Mouse (Mus musculus) brain, embryonic 14.5 days (tissue): Measurements from ENCODE around the gene Fmn2. TPM values are rescaled to one million over a fixed set of nuclear protein-coding genes. Genes with fewer than 3 reads are reported as not detected.
A peak's percentile ranks its signal among the peaks of the same experiment; 100 is the strongest.

Experiments
- DNase-seq: peaks from one replicate; pipeline ENCODE4 v3.0.0-alpha.2; 2011; ENCODE audit warnings: low read depth
- CTCF ChIP-seq: fragments of 200-500 bp; IDR thresholded peaks from 2 replicates; pipeline ENCODE4 v1.5.1; 2012; ENCODE audit warnings: inconsistent platforms, mild to moderate bottlenecking, moderate library complexity, borderline replicate concordance; ENCODE audit not compliant: insufficient read depth, insufficient read length; ENCODE audit errors: extremely low read depth
- POLR2A ChIP-seq: fragments of 200-500 bp; IDR thresholded peaks from 2 replicates; pipeline ENCODE4 v1.6.1; 2012; ENCODE audit warnings: mild to moderate bottlenecking, inconsistent platforms, borderline replicate concordance; ENCODE audit not compliant: poor library complexity, insufficient read depth, insufficient read length, severe bottlenecking; ENCODE audit errors: extremely low read depth
- polyA plus RNA-seq: library from polyadenylated mRNA; depleted of rRNA; stranded (reverse); fragments of >200 nt; gene quantifications from 2 replicates; pipeline ENCODE4 v1.2.3, GENCODE M21; 2012

The Fmn2 gene
- polyA plus RNA-seq, 1 experiment = 18.3 TPM

DNA sequence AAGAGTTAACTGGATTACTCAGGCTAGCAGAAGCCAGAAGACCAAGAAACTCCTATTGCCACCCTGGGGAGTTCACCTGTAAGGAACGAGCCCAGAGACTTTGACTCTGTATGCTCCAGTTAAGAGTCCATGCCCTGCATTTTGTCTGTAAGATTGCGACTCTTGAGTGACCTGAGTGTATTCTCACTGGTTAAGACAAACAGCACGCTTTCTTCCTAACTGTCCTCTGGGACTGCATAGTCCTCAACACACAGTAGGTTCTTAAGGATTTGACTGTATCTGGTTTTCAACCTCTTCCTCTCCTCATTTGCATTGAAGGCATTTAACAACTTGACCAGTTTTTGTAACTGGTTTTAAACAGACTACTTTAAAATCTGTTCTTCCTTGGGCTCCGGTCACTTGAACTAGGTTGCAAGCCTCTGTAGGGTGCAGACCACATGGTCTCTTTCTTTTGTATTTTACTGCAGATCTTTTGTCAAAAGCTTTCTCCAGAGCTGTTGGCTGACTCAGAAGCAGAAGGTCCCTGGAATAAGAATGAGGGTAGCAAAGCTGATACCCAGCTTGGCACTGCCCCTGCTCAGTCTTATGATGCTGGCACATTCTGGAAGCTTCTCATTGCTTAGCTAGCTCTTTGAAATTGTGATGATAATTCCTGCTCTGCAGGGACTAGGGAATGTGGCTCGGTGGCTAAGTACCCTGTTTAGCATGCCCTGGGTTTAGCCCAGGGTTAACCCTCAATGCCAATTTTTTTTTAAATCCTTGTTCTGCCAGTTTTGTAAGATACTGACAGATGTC, 20.5 kb downstream of the Fmn2 start:
- TF ChIP-seq CTCF = no peak
- TF ChIP-seq POLR2A = no peak
- peak; percentile 68 for DNase-seq

DNA sequence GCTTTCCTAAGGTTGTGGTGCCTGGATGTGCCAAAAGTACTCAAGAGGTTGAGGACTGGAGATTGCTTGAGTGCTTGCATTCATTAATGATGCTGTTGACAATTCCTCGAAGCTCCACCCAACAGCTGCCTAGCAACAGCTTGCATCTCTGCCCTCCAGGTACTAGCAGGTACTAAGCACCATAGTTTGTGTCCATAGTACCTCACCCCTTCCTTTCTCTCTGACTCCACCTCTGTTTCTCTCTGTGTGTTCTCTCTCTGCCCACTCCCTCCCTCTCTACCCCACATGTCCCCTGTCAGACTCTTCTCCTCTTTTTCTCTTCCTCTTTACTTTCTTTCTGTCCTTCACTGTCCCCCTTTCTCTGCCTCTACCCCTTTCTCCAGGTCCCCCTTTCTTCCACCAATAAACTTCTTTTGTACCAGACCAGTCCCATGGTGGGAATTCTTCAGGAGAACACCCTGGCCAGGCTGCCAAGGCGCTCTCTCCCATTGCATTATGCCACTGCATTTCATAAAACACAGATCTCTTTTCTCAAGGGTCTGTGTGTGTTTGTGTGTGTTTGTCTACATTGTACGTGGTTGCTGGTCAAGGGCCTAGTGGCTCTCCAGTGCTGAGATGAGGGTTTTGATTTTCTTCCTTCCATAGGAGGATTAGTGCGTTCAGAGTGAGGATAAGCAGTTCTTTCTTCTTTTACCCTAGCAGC, 21.3 kb downstream of the Fmn2 start:
- no peak for TF ChIP-seq POLR2A
- TF ChIP-seq CTCF = no peak
- peak; percentile 28 for DNase-seq

DNA sequence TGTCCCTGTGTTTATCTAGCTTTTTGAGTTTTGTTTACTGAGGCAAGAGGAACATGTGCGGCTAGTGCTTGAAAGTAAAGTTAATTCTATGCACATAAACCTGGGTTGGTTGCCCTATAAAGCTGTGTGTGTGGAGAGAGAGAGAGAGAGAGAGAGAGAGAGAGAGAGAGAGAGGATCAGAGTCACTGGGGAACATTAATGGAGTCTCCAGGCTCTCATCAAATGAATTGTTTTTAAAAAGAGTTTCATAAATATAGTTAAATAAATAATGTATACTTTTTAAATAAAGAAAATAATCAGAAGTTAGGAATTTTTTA, 21.8 kb downstream of the Fmn2 start:
- TF ChIP-seq CTCF (no peak), POLR2A (no peak)

DNA sequence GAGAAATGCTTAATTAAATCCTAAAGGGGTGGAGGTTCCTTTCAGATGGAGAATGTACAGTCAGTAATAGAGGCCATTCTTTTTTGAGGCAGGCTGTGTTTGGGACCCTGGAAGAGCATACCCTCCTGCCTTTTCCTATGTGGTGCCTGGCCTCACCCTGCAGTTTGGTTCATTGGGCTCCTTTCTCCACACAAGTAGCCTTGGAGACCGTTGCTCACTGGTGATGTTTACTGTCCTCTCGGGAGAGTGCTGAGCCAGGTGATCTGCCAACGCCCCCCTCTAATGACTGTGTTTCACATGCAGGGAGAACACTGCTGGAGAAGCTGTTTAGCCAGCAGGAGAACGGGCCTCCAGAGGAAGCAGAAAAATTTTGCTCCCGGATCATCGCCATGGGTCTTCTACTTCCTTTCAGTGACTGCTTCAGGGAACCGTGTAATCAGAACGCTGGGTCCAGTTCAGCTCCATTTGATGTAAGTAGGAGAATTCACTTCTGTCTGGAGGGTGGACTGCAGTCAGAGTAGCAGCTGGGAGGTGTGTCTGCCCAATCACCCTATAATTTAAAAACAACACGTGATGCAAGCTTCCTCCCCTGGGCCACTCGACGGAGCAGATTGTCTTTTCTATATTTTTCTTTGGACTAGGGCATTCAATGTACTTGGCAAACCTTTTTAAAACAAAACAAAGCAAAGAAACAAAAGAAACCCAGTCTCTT, 35.3 kb downstream of the Fmn2 start:
- DNase-seq = peak; percentile 63

More for the DNA sequence above, 21.8 kb downstream of the Fmn2 start:
- no peak for DNase-seq

DNA sequence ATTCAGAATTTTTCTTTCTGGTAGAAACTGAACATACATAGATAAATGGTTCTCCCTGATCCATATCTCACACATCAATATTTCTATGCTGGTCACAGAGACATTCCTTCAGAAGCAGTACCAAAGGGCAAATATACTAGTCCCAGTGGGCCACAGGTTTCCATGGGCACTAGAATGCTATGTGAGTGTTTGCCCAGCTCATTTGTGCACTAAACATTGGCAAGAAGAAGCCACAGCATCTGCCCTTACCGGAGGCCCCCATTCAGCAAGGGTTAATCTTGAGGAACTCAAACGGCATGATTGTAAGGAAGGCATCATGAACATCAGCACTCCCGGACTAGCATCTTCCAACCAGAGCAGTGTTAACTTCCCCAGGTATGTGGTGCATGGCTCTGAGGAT, 35.9 kb downstream of the Fmn2 start:
- TF ChIP-seq CTCF = no peak
- no peak for TF ChIP-seq POLR2A
- DNase-seq = peak; percentile 55

More for the DNA sequence above, 35.3 kb downstream of the Fmn2 start:
- TF ChIP-seq CTCF (no peak), POLR2A (no peak)

DNA sequence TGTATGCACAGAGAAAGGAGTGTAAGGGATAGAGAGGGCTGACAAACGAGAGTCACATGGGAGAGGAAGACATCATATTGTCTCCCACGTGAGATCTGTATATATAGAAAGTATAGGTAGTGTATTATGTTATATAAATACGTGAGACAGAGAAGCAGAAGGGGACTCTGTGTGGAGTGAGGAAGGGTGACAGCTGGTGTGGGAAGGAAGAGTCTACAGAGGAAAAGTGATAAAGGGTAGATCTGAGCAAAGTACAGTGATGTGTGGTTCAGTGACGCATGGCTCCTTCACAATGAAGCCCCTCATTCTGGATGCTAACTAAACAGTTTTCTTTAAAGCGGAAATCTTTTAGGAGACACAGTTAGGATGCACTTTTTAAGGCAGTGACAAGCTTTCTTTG, 46.7 kb downstream of the Fmn2 start:
- TF ChIP-seq POLR2A (no peak), CTCF (no peak)
- DNase-seq = no peak

DNA sequence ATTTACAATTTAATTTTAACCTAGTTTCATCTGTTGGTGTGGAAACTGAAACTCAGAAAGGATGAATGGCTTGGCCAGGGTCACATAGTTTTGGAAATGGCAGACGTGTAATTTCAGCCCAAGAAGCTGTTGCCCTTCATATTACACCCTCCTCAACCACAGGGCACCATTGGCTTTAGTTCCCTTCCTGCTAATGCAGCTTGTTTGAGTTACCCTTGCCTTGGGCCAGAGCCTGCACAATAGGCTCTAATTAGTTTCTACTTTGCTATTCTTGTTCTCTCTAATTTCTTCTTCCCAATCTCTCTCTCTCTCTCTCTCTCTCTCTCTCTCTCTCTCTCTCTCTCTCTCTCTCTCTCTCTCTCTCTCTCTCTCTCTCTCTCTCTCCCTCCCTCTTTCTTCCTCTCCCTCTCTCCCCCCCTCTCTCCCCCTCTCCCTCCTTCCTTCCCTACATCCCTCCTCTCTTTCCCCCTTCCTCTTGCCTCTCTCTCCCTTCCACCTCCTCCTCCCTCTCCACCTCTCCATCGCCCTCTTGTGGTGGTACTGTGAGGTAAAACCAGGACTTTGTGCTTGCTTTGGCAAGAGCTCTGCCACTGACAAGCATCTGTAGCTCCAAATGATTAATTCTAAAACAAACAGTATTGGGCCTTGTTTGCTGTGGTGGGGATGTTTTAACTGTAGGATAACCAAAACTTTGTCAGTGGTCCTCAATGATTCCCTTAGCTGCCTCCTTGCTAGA, 51.8 kb downstream of the Fmn2 start:
- TF ChIP-seq POLR2A (no peak), CTCF (peak; percentile 76; the same call in 1 of the 2 replicates)
- DNase-seq = peak; percentile 81

DNA sequence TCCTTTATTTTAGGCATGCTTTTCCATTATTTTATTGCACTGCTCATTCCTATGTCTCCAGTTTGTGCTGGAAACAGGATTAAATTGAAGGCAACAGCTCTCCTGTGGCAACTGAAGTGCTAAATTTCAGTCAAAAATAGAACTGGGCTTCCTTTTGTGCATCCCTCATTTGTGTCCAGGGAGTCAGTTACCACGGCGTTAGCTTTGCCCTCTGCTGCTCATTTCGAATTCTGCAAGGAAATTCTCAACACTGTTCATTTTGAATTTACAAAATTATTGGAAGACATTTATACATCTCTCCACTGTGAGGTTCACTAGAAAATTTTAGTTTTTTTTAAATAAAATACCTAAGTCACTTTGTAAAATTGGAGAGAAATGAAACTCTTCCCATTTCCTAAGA, 53.8 kb downstream of the Fmn2 start:
- TF ChIP-seq CTCF = peak; percentile 11; the same call in 1 of the 2 replicates
- no peak for TF ChIP-seq POLR2A
- no peak for DNase-seq

DNA sequence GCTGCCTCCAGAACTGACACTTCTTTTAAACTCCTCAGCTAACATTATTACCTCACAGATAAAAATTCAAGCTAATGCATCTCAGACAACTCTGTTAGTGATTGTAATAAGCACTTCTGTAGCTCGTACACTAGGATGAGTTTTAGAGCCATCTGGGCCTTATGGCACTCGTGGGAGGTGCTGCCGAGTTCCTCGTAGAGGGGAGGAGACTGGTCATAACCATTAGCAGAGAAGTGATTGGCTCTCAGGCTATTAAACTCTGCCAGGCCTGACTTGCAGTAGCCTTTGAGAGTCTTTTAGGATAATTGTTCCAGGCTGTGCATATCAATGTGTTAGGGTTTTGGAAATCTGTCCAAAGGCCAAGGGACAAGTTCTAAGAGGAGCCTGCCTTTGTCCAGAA, 55.6 kb downstream of the Fmn2 start:
- no peak for DNase-seq
- TF ChIP-seq CTCF (no peak), POLR2A (no peak)

DNA sequence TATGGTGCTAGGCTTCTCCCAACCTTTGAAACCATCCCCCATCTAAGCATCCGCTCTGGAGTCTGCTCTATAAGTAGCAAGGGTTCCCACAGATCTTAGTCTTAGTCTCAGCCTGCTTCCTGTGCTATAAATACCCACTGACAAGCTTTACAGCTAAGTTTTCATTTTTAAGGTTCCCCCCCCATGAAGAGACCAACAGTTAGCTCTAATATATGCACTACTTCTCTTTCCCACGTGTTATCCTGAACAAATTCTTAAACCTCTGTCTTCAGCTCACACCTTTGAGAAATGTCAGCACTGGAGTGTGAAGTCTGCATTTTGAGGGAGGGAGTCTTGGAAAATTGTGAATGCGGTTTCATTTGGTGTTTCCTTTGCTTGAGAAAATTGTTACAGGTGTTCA, 56.2 kb downstream of the Fmn2 start:
- TF ChIP-seq CTCF = no peak
- TF ChIP-seq POLR2A = no peak
- no peak for DNase-seq

DNA sequence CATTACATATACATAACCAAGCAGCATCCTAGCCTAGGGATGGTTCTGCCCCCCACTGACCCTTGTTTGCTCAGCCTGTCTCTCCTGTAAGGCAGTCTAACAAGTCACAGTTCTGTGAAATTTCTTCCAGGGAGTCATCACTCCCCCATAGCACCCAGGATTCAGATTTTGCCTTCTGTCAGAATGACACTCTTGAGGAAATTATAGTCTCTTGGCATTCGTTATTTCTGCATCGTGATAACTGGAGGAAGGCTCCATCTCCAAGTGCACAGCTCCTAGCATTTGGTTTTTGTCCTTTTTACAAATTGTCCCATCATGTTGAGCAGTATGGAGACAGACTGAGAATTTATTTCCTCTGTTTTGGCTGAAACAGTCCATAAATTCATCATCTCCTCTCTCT, 56.9 kb downstream of the Fmn2 start:
- DNase-seq = no peak
- TF ChIP-seq CTCF (no peak), POLR2A (no peak)

DNA sequence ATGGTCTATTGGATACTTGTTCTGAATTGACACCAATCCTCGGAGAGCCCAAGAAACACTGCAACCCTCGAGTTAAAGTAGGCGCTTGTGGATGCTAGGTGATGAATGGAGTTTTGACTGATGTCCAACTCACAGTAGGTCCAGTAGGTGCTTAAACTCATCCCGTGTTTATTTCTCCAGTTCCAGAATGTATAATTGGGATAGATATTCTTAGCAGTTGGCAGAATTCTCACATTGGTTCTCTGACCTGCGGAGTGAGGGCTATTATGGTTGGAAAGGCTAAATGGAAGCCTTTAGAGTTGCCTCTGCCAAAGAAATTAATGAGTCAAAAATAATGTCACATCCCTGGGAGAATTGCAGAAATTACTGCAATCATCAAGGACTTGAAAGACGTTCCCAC, 62.9 kb downstream of the Fmn2 start:
- TF ChIP-seq CTCF = no peak
- DNase-seq = no peak
